Mouse (Mus musculus) c-Kit-positive CD71-negative TER-119-negative erythroid progenitor cells, embryonic 14.5 days (primary cell): ENCODE measurements at regions not wholly inside any gene's neighbourhood (a gene's known extent, or its start where the extent isn't known, plus 50 kb on each side); places are given as distances from the start of the nearest gene placed in this dataset.

ENCODE experiments used
- DNase-seq: peaks from one replicate; pipeline ENCODE4 v3.0.0-alpha.2; 2013; ENCODE audit warnings: low read depth

DNA sequence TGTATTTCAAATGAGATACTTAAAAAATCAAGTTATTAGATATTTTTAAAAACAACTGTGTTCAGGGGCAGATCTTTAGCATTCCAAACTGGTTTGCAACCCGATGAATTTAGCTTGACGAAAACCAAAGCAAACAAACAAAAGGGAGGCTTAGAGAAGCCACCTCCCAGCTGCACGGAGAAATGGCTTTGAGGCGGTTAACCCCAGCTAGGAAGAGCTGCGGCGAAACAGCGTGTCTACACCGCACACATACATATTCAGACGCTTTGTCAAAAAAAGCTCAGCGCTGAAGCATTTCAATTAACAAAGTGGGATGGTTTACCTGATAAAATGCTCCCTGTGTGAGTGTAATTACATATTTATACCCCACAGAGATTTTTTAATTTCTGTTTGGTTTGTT, 123.0 kb upstream of the Ap5m1 start:
- DNase-seq, result no peak

DNA sequence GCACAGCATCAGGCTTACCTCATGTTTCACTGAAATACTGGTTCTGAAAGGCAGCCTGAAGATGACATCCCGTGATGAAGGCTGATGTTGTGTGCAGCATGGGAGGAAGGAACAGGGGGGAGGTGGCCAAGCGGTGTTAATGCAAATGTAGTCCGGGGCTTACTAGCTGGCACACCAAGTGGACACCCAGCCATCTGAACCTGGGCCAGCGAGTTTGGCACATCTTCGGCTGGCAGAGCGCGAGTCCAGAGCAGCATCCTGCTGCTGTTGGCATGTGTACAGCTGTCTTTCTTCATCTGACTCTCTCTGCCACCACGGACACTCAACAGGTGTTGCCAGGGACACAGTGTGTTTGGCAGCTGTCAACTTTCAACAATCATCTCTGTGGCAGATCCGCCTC, 135.0 kb upstream of the Ap5m1 start:
- DNase-seq, result no peak

DNA sequence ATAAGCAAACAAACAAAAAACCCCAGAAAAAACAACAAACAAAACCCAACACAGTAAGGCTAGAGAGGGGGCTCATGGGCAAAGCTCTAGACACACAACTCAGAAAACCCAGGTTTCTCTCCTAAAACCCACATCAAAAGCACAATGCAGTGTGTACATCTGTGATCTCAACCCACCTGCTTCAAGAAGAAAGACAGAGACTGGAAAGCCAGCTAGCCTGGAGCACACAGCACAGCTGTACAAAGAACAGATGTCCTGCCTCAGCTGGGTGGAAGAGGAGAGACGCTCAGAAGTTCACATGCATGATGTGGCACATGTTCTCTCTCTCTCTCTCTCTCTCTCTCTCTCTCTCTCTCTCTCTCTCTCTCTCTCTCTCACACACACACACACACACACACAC, 140.0 kb upstream of the Ap5m1 start:
- no peak for DNase-seq

DNA sequence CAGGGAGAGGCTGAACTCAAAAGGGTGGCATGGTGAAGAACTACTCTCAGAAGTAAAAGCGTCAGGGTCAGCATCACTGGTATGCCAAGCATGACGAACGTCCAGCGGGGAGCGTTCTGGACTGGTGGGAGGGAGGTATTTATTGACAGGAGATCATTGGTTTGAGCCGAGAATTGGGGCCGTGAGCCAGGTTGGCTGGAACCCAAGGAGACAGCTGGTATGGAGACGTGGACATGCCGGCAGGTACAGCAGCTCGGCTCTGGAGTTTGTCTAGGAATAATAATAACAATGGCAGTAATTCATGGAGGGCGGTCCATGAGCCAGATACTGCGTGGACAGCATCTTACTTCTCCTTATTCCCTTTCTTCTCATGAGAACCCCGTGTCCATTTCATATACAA, 156.5 kb upstream of the Ap5m1 start:
- DNase-seq, result no peak

DNA sequence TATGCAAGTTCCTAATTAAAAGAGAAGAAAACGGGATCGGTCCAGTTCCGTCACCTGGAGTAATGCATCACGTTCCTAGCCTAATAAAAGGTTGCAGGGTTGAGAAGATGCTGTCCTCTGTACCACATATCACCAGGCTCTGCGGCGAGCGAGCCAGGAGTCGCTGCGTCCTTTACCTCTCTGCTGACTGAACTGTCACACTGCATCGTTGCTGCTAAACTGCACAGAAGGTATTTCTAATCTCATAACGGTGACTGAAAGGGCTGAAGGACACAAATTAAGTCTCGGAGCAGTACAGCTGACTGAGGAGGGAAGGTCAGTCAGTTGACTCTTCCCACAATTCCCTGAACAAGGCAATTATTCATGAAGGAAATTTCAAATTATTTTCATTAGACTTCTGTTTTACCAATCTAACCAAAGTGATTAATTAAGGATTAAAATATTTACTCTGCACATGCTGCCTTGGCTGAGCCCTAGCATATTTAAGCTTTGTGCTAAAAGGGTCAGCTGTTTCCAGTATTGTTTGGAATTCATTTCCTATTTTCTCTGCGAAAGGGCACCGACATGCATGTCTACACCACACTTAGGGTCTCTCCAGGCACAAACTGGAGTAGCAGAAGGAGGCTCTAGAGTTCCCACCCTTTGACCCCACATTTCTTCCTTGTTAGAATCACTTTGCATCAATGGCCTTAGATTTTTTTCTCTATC, 157.8 kb upstream of the Ap5m1 start:
- DNase-seq, result no peak

DNA sequence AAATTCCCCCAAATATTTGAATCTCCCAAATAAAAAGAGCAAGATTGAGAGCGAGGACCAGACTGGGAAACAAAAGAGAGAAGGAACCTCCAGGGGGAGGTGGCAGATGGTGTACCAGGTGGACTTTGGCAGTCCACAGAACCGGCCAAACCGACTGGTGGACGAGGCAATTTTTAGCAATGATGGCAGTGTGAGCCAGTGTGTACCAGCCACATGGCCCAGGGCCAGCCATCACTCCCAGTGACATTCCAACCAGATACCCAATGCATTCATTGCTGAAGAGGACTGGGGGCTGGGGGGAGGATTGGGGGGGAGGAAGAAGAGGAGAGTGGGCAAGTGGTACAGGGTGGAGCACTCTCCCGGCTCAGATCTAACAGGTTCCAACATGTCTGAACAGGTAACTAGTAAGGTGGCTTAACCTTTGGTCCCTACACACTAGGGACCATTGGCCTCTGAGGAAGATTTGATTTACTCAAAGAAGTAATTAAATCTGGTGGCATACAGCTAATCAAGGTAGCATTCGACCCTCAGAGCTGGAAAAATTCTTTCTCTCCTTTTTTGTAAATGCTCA, 158.4 kb upstream of the Ap5m1 start:
- DNase-seq, result no peak

DNA sequence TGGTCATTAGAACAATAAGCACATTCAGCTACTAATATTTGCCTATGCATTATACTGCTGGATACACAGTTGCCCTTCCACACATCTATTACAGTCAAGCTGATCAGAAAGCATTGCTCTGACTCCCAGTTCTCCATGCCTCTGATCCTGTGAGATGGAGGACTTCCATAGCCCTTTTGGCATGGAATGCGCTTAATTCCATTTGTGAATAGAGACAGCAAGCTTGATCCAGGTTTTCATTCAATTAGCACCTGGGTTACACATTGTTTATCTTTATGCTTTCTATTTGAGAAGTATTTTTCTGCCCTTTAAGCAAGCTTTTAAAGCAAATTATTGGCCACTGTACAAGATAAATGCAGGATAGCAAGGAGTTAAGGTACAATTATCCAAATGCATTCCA, 158.9 kb upstream of the Ap5m1 start:
- DNase-seq, result no peak

DNA sequence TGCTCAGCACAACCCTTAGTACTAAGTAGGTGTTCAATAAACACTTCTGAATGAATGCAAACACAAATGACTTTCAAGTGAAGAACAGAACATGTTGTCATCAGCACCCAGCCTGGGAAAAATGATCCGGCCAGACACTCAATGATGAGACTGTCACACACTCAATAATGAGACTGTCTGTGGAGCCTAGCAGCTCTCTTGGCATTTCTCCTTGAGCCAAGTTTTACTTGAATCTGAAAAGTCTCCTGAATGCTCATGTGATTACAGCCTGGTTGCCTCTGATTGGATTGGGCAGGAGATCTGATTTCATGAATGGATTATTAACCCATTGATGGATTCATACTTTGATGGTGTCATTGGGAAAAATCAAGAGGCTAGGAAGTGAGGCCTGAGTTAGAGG, 161.3 kb upstream of the Ap5m1 start:
- no peak for DNase-seq

DNA sequence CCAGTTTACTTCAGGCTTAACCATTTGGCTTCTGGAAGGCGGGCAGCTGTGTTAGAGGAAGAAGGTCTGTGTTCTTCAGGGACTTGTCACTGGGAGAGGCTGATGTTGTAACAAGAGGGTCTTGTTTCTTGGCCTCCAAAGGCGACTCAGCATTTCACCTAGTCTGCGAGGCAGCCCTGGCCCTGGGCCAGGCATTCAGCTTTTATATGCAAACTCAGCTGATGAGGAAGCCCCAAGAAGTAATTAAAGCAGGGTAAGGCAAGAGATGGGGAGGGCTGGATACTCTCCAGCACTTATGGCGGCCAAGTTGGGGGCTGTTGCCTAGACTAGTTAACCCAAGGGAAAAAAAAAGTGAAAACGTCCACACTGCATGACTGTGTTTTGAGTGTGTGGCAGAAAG, 162.4 kb upstream of the Ap5m1 start:
- no peak for DNase-seq

DNA sequence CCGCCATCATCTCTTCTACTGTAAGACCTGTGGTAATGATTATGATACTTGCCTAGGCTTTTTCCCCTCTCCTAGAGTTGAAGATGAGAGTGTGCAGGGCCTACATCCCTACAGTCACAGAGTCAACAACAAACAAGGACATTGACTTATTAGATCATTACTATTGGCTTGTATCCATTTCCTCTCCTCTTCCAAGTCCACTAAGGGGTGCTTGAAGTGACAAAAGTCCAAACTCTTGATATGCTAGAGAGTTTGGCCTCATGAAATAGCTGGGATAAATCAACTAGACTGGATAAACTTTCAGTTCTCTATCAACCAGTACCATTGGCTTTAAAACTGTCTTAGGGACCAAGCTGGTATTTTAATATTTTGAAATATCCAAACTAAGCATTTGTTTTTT, 165.7 kb upstream of the Ap5m1 start:
- no peak for DNase-seq

DNA sequence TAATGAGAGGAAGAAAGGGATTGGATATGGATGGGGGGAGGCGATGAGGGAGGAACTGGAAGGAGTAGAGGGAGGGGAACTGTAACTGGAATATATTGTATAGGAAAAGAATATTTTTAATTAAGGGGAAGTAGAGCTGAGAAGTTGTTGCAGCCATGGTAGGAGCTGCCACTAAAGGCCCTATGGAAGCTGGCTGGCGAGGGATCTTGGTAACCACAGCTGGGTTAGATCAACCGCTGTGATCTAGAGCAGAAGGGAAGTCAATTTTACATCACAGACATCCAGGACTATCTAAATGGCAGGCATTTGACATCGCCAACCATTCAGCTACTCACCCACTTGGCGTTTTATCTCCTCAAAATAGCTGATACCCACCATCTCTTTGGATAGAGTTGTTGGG, 168.8 kb upstream of the Ap5m1 start:
- DNase-seq, result peak; percentile 6

DNA sequence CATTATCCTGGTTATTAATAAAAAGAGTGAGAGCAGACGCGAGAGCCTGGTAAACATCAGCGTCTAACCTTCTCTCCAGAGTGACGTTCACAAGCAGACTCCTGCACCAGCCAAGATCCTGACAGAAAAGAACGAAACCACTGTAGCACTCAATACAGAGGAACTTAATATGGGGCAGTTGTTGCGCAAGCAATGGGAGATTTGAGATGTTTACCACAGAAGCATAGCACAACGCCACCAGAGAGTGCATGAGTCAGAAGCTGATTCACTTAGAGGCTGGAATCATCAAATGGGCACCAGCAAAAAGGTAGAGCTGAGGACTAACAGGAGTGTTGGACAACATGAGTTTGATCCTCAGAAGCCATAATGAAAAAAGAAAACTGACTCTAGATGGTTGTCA, 169.7 kb upstream of the Ap5m1 start:
- peak; percentile 35 for DNase-seq

DNA sequence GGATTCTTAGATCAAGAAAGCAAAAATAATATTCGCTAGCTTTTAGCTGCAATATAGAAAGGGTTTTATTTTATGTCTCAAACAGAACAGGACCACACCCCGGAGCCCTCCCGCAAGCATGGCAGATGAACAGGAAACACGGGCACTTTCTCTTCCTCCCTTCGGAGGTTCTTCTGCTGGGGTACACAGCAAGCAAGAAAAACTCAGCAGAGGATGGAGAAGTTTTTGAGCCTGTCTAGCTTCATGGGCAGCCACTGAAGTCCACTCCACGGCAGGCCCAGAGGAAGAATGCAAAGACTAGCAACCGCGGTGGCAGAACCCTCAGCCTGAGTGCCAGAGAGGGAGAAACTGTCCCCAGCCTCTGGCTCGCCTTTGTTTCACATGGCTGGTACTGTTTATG, 174.7 kb upstream of the Ap5m1 start:
- no peak for DNase-seq

DNA sequence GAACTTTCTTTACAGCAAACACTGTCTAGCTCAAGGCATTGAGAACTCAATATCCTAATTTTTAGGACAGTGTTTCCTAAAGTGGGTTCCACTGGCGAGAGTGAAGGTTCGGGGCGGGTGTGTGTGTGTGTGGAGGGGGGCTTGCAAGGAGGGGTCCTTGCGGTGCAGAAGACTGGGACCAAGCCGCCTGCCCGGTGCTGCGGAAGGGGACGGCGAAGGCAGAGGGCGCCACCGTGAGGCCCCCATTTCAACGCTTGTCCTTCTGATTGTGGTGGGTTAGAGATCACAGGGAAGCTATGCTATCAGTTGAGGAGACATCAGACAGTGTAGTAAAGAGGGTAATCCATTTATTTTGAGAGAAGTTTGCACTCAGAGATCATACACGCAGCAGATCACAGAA, 176.9 kb upstream of the Ap5m1 start:
- DNase-seq, result no peak

DNA sequence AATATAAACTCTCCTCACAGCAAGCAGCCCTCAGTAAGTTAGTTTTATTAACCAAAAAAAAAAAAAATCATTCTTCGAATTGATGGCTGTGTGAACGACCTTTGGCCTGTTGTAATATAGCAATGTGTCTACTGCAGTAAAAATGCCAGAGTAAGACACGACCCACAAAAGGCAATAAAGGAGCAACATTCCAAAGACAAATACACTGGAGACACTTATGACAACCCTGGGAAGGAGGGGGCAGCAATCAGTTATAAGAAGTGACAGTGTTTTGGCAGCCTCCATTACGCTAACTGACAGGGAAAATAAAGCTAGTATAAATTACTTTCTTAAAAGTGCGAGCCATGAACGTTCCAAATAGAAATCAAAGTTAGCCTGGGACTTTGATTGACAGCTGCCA, 185.9 kb upstream of the Ap5m1 start:
- DNase-seq, result no peak

DNA sequence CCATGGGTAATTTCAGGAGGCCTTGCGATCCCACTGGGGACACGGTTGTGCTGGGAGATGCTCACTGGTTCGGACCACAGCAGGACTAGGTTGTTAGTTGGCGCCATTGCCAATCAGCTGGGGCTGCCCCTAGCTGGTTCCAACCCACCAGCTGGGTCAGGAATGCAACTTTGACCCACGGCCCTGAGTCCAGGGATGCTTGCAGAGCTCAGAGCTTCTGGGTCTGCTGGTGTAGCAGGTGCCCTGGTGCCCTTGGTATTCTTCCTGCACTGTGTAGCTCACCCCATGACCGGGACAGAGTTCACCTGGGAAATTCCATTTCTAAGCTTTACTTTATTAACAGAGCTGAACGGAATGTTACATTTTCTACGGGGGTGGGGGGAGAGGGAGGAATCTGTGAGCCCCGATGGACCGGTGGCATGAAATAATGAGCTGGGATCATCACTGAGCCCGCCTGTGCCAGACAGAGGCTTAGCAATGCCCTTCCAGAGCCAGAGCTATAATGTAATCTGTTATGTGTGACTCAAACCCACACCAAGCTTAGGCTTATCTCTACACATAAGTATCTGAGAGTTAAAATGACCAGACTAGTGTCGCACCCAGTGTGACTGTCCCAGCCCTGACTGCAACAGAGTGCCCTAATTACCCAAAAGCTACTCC, 187.8 kb upstream of the Ap5m1 start:
- DNase-seq, result no peak

DNA sequence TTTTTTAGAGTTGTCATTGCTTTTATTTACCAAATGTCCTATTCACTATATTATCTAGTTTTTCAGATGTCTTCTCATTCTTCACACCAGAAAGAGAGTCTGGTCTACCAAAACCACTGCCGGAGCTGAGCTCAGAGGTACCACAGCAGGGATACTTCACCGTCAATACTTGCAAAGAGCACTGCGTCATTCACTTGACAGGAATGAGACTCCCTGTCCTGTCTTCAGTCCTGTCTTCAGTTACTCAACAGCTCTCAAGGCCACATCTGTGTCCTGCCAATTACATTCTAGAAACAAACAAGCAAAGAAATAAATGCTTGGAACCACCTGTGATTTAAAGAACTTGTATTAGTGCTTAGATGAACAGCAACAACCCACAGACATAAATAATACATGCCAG, 194.6 kb upstream of the Ap5m1 start:
- DNase-seq, result no peak

DNA sequence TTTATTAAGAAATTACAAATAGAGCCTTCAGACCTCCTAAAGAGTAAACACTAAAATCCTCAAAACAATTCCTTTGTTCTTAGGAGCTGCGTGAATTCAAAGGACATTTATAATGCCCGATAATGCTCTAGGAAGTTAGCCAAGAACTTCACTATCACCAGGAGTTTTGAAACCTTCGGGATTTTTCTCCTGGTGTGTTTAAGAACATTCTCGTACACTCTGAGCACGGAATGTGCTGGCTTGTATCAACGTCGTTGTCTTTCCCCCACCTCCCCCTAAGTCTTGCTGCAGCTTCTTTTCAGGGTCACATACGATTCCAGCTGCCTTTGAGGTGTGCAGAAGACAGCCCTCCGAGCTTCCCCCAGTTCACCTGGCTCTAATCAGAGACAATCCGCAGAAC, 195.9 kb upstream of the Ap5m1 start:
- DNase-seq, result no peak

DNA sequence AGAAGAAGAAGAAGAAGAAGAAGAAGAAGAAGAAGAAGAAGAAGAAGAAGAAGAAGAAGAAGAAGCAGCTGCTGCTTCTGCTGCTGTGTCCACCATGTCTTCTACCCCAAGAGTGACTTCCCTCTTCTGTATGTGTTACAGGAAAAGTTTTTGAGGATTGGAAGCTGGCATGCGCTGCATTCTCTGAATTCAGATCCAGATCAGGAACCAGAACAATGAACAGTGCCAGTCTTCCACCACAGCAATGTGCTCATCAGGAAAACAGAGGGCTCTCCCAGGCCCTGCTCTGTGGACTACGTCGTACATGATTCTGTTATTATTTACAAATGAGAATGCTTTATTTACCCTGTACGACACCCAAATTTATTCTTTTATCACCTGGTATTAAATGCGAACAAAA, 181.8 kb upstream of the Otx2 start:
- DNase-seq, result no peak

DNA sequence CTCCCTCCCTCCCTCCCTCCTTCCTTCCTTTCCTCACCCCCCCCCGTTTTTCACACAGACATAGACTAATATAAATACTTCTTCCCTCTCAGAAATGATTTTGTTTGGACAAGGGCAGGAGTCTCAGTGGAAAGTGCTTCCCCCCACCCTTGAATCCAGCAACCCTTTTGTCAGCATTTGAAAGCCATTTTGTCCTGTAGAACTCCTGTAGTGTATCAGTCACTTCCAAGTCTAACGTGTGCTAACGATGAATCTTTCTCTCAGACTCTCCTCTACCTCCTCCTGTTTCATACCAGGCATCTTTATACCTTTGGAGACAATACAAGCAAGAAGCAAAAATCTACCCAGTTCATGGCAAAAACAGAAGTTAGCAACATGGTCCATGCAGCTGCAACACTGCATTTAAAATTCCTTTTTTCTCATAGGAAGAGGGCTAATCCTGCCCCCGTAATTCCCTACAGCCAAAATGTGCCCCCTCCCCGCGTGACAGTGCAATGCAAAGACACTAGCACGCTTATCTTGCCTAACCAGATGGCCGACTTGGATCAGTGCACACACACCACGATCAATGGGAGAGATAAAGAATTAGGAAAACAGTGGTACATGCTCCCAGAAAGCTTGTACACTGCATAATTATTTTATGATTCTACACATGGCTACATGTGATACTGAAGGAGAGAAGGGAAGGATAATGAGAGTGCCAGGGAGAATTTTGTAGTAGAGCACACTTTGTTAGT, 180.7 kb upstream of the Otx2 start:
- no peak for DNase-seq

DNA sequence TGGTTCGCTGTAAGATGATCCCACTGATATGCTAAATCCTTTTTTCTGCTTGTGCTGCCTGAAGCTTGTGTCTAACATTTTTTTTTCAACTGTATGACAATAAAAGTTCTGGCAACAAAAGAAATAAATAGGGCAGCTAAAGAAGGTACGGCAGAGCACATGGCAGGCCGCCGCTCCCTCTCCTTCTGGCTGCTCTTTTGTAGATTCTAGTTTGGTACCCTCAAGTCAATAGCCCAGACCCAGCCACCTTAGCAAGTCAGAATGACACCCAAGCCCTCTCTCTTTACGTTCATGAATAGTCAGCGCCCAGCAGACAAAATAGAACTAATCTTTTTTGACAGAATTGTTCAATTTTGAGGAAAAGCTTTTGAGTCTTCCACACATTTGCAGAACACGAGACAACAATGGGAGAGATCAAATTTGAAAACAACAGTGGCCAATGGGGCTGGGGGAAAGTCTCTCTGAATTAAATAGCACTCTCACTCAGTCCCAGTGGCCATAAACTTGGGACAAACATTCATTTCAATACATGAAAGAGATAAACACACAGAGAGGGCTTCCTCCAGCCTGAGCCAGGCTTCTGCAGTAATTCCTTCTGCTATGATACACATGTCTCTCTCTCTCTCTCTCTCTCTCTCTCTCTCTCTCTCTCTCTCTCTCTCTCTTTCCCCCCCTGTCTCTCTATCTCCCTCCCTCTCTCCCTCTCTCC, 180.0 kb upstream of the Otx2 start:
- DNase-seq, result no peak

DNA sequence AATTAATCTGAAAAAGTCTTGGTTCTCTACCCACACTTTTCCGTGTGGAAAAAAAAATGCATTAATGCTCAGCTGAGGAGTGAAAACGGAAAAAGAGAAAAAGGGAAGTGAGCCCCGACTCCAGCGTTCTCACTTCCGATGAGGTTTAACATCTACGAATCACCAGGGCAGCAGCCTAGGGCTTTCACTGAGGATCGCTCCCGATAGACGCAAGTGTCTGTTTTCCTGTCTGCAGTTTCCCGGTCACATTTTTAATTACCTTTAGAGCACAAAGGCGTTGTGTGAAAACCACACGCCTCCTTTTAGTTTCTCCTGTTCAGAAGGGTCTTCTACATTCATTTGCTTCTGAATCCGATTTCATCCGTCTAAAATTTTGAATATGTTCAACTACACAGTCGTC, 179.2 kb upstream of the Otx2 start:
- DNase-seq, result peak; percentile 30

DNA sequence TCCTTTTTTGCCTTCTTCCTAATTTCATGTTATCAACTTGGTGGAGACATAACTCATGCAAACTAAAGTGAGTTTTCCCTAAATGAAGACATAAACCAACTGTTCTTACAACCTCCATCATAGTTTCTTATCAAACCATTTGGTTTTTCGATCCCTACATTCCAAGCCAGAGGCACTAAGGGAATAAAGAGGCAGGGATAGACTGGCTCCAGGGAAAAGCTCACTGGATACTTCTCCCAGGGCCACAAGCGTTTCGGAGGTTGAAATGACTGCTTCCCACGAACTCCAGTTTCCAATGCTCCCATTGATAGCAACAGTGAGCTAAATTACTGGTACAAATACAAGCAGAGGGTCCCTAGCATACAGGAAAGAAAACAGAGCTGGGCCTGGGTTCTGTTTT, 178.4 kb upstream of the Otx2 start:
- DNase-seq, result no peak
